Mouse (Mus musculus): ENCODE results near the gene Mrrf. TPM values are rescaled to one million over a fixed set of nuclear protein-coding genes. Genes with fewer than 3 reads are reported as not detected.
A peak's percentile ranks its signal among the peaks of the same experiment; 100 is the strongest.

Gene Mrrf
- polyA plus RNA-seq, 1 experiment, result 33.1 TPM

GRCm38 (mm10) chr2:36202611-36202880, 66.4 kb downstream of the Mrrf start:
- peaks cover 6% of the 10 kb centered on the region for H3K4me1 ChIP-seq (ENCODE audit: control insufficient read depth, insufficient read depth, insufficient read length, low read length)
- H3K4me3 ChIP-seq (ENCODE audit: insufficient read depth, low read depth, low read length), result peak overlapping the region; percentile 14; the same call in 1 of the 2 replicates
- no peak overlapping the region for H3K27ac ChIP-seq (replicated peaks; ENCODE audit: low read depth, low read length)

DNA sequence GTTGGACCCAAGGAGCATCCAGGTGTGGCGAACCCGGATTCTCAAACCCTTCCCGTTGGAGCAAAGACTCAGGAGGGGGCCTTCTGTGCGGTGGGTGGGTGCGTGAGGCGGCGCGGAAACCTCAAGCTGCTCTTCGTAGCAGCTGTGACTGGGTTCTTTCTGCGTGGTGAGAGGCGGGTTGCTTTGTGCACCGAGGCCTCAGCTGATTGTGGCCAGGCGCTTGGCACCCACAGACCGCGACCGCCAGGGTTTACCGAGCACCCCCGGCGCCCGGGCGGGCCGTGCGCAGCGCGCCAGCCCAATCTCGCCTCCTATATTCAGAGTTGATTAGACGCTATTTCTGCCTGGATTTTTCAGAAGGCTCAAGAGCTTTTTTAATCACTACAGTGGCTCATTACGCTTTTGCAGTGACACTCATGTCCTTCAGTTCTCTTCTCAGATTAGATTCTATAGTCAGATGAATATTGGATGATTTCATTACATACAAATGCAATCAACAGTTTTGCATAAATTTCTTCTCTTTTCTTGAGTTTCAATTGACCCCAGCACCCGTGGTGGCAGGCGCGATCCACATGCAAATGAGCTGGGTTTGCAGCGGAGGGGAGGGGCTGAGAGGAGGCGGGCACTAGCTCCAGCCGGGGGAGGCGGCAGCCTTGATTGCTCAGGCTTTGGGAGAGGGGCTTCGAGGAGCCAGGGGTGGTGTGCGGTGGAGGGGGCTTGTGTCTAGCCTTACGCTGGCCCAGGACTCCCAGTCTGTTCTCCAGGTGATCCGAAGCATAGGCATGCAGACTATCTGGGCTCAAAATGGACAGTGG, 67.0 kb downstream of the Mrrf start:
- no peak overlapping the region for H3K27ac ChIP-seq (replicated peaks; ENCODE audit: low read depth, low read length)
- peaks cover 6% of the 10 kb centered on the region for H3K4me1 ChIP-seq (ENCODE audit: control insufficient read depth, insufficient read depth, insufficient read length, low read length)
- H3K4me3 ChIP-seq (ENCODE audit: insufficient read depth, low read depth, low read length), result peak overlapping the region; percentile 43

GRCm38 (mm10) chr2:36204595-36204994, 68.4 kb downstream of the Mrrf start:
- Histone ChIP-seq H3K27ac (replicated peaks; ENCODE audit: low read depth, low read length) (no peak overlapping the region), H3K4me1 (ENCODE audit: control insufficient read depth, insufficient read depth, insufficient read length, low read length) (peaks cover 4% of the 10 kb centered on the region; the same call in 1 of the 2 replicates), H3K4me3 (ENCODE audit: insufficient read depth, low read depth, low read length) (no peak overlapping the region)

GRCm38 (mm10) chr2:36207071-36207470, 70.9 kb downstream of the Mrrf start:
- no peak overlapping the region for H3K27ac ChIP-seq (replicated peaks; ENCODE audit: low read depth, low read length)
- H3K4me3 ChIP-seq (ENCODE audit: insufficient read depth, low read depth, low read length), result no peak overlapping the region
- peaks cover 8% of the 10 kb centered on the region; the same call in 1 of the 2 replicates for H3K4me1 ChIP-seq (ENCODE audit: control insufficient read depth, insufficient read depth, insufficient read length, low read length)

DNA sequence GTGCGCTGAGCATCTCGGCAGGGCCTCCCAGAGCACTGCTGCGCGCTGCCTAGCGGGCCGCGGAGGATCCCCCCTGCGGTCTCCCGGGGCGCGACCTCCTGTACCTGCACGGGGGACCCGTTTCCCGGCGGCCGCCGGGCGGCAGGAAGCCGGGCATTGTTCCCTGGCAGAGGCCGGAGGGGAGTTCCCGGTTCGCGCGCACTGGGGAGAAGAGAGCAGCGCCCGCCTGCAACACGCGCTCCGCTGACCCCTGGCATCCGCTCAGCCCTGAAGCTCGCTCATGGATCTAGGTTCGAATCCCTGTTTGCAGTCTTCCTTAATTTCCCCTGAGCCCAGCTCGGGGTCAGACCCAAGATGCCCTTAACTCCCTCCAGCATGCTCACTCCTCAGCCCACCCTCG, 74.6 kb downstream of the Mrrf start:
- no peak overlapping the region for H3K27ac ChIP-seq (replicated peaks; ENCODE audit: low read depth, low read length)
- H3K4me3 ChIP-seq (ENCODE audit: insufficient read depth, low read depth, low read length), result no peak overlapping the region
- H3K4me1 ChIP-seq (ENCODE audit: control insufficient read depth, insufficient read depth, insufficient read length, low read length), result peaks cover 12% of the 10 kb centered on the region; the same call in 1 of the 2 replicates

DNA sequence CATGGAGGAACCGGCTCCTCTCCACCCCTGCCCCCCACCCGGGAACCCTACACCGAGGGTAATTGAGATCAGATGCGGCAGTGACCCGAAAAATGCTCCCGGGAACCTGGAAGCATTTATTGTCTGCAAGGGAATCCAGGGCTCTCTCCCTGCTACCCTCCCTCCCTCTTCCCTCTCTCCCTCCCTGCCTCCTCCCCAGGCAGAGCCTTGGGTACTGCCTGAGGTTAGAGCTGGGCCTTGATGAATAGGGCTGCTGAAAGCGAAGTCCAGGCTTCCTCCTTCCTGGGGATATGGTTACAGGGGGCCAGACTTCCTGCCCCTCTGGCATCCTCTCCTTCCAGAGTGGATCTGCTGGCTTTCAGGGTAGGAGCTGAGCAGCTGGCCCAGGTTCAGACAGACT, 75.6 kb downstream of the Mrrf start:
- peaks cover 12% of the 10 kb centered on the region; the same call in 1 of the 2 replicates for H3K4me1 ChIP-seq (ENCODE audit: control insufficient read depth, insufficient read depth, insufficient read length, low read length)
- no peak overlapping the region for H3K27ac ChIP-seq (replicated peaks; ENCODE audit: low read depth, low read length)
- no peak overlapping the region for H3K4me3 ChIP-seq (ENCODE audit: insufficient read depth, low read depth, low read length)

DNA sequence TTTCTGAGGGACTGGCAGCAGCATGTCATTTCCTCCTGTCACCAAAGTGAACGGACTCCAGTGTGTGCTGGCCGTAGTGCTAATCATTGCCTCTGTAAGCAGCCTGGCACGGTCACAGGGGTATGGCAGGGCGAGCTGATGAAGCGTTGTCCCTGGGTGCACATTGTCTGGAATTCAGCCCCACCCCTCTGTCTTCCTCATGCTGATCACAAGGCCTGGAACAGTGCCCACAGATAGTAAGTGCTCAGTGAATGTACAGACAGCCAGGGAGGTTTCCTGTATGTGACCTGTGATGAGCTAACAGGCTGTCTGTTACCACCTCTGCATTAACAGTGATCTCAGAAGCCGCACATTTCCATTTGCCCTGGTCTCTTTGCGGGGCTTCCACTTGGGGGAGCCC, 76.9 kb downstream of the Mrrf start:
- H3K27ac ChIP-seq (replicated peaks; ENCODE audit: low read depth, low read length), result no peak overlapping the region
- H3K4me3 ChIP-seq (ENCODE audit: insufficient read depth, low read depth, low read length), result no peak overlapping the region
- peaks cover 12% of the 10 kb centered on the region; the same call in 1 of the 2 replicates for H3K4me1 ChIP-seq (ENCODE audit: control insufficient read depth, insufficient read depth, insufficient read length, low read length)

- Histone ChIP-seq H3K4me1 (ENCODE audit: control insufficient read depth, insufficient read depth, insufficient read length, low read length) (peaks cover 12% of the 10 kb centered on the region; the same call in 1 of the 2 replicates), H3K27ac (replicated peaks; ENCODE audit: low read depth, low read length) (no peak overlapping the region)
Measured at GRCm38 (mm10) chr2:36214023-36214422, 77.8 kb downstream of the Mrrf start.

GRCm38 (mm10) chr2:36214425-36214824, 78.2 kb downstream of the Mrrf start:
- Histone ChIP-seq H3K27ac (replicated peaks; ENCODE audit: low read depth, low read length) (no peak overlapping the region), H3K4me3 (ENCODE audit: insufficient read depth, low read depth, low read length) (no peak overlapping the region), H3K4me1 (ENCODE audit: control insufficient read depth, insufficient read depth, insufficient read length, low read length) (peaks cover 12% of the 10 kb centered on the region; the same call in 1 of the 2 replicates)

More at GRCm38 (mm10) chr2:36214023-36214422, 77.8 kb downstream of the Mrrf start:
- no peak overlapping the region for H3K4me3 ChIP-seq (ENCODE audit: insufficient read depth, low read depth, low read length)

DNA sequence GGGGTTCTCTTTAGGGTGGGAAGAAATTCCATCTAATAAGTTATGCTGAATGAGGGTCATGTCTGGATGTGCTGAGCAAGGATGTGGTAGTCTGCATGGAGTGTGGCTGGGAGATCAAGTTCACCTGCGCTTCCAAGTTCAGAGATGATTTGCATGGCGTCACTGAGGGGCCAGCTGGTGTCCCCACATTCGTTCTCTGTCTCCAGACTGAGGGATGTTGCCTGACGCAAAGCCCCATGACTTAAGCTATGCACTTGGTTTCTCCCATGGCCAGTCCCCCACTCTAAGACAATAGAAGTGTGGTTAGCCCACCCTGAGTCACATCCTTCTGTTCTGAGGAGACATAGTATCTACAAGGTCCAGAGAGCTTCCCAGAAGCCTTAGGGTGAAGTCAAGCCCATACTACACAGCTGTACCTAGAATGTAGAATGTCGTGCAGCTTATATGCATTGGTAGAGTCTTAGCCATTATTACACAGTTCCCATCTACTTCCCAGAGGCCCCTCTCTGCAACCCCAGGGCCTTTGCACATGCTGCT, 79.1 kb downstream of the Mrrf start:
- Histone ChIP-seq H3K4me1 (ENCODE audit: control insufficient read depth, insufficient read depth, insufficient read length, low read length) (peaks cover 12% of the 10 kb centered on the region; the same call in 1 of the 2 replicates), H3K27ac (replicated peaks; ENCODE audit: low read depth, low read length) (no peak overlapping the region), H3K4me3 (ENCODE audit: insufficient read depth, low read depth, low read length) (no peak overlapping the region)

- Histone ChIP-seq H3K4me1 (ENCODE audit: control insufficient read depth, insufficient read depth, insufficient read length, low read length) (peaks cover 9% of the 10 kb centered on the region; the same call in 1 of the 2 replicates), H3K4me3 (ENCODE audit: insufficient read depth, low read depth, low read length) (no peak overlapping the region), H3K27ac (replicated peaks; ENCODE audit: low read depth, low read length) (no peak overlapping the region; the same call in 1 of the 2 replicates)
Measured at GRCm38 (mm10) chr2:36216546-36216945, 80.4 kb downstream of the Mrrf start.

GRCm38 (mm10) chr2:36216953-36217573, 80.9 kb downstream of the Mrrf start:
- no peak overlapping the region for H3K4me3 ChIP-seq (ENCODE audit: insufficient read depth, low read depth, low read length)
- H3K4me1 ChIP-seq (ENCODE audit: control insufficient read depth, insufficient read depth, insufficient read length, low read length), result peaks cover 4% of the 10 kb centered on the region; the same call in 1 of the 2 replicates
- no peak overlapping the region for H3K27ac ChIP-seq (replicated peaks; ENCODE audit: low read depth, low read length)

DNA sequence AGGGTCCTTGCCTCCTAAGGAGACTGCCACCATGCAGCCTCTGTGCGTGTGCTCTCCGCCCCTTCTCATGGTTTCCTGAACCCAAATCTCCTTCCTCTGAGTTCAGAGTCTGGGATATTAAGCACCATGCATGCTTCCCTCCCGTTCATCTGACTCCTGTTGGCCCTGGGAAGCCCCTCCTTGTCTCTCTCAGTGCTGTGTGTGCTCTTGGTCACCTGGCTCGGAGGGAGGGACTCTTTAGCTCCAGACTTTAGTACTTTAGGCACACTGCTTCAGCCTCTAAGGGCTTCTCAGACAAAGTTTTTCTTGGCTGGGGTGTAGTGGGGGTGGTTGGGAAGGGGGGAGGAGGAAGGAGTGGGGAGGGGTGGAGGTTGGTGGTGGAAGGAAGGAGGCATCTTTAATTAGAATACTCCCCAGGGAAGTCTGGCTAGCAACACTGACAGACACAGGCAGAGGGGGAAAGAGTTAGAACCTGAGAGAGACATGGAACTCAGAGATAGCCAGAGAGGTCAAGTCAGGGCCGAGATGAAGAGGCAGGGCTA, 81.6 kb downstream of the Mrrf start:
- no peak overlapping the region for H3K27ac ChIP-seq (replicated peaks; ENCODE audit: low read depth, low read length)

DNA sequence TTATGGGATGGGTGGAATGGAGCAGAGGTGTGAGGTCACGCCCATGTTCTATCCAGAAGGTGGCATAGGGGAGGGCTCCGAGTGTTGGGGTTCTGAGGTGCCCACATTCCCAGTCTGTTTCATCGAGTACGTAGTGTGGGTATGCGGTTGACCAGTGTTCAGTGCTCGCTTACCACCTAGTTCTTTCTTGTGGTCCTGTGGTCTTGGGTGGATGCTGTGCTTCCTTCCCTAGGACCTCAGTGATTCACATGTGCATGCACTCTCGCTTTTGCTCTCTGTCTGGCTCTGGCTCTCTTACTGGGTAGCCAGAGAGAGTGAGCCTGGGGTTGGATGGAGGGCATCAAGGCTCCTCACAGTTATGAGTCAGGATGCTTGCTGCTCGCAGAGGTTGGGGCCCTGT, 83.9 kb downstream of the Mrrf start:
- Histone ChIP-seq H3K4me1 (ENCODE audit: control insufficient read depth, insufficient read depth, insufficient read length, low read length) (no peaks in the 10 kb centered on the region), H3K4me3 (ENCODE audit: insufficient read depth, low read depth, low read length) (no peak overlapping the region)

More for the DNA sequence above, 81.6 kb downstream of the Mrrf start:
- no peak overlapping the region for H3K4me3 ChIP-seq (ENCODE audit: insufficient read depth, low read depth, low read length)
- no peaks in the 10 kb centered on the region; the same call in 1 of the 2 replicates for H3K4me1 ChIP-seq (ENCODE audit: control insufficient read depth, insufficient read depth, insufficient read length, low read length)

GRCm38 (mm10) chr2:36220891-36221290, 84.7 kb downstream of the Mrrf start:
- Histone ChIP-seq H3K27ac (replicated peaks; ENCODE audit: low read depth, low read length) (no peak overlapping the region), H3K4me3 (ENCODE audit: insufficient read depth, low read depth, low read length) (no peak overlapping the region), H3K4me1 (ENCODE audit: control insufficient read depth, insufficient read depth, insufficient read length, low read length) (no peaks in the 10 kb centered on the region)

More for the DNA sequence above, 83.9 kb downstream of the Mrrf start:
- no peak overlapping the region for H3K27ac ChIP-seq (replicated peaks; ENCODE audit: low read depth, low read length)
